Mouse (Mus musculus) mesoderm, embryonic 11.5 days (tissue): ENCODE measurements around the gene 4930447C04Rik.

Source experiments
- DNase-seq: peaks from one replicate; pipeline ENCODE4 v3.0.0-alpha.2; 2012; ENCODE audit warnings: low read depth, low spot score

The 4930447C04Rik gene

DNA sequence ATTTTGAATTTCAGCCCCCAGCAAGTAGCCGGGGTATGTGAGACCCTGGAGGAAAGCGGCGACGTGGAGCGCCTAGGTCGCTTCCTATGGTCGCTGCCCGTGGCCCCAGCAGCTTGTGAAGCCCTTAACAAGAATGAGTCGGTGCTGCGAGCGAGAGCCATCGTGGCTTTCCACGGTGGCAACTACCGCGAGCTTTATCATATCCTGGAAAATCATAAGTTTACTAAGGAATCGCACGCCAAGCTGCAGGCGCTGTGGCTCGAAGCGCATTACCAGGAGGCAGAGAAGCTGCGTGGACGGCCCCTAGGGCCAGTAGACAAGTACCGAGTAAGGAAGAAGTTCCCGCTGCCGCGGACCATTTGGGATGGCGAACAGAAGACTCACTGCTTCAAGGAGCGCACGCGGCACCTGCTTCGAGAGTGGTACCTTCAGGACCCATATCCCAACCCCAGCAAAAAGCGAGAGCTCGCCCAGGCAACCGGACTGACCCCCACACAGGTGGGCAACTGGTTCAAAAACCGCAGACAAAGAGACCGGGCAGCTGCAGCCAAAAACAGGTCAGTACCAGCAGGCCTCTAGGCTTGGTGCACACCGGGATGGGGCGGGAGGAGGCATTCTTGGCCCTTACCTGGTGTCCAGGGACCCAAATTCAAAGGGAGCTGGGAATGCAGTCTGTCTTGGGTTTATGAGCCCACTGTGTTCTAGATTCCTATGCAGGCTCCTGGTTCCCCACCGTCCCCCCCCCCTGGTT lies at the start of gene 4930447C04Rik:
Gene 4930447C04Rik (minus strand): TSS at position 704 of the 751 bp plus-strand sequence.
- peak; percentile 12 for DNase-seq

- DNase-seq, result no peak
These were observed 42.7 kb upstream of the 4930447C04Rik start for GRCm38 (mm10) chr12:72983071-72983857.

- no peak for DNase-seq
These were observed 42.0 kb upstream of the 4930447C04Rik start for GRCm38 (mm10) chr12:72982616-72983015.

DNA sequence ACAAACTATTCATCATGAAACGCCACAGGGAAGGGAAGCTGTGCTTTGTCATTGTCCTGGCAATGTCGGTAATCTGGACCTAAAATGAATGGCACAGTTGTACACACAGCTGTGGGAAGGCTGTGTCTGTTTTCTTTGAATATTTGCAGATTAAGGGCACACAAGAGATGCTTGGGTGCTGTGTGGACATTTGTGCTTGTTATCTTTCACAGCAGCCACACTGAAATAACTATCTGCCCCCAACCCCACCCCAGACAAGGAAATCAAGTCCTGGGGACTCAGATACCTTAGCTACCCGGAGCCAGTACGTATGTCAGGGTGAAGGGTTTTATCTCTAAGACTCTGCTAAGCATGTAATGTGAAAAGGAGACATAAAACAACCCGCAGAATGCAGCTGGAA lies 38.7 kb upstream of the 4930447C04Rik start:
- no peak for DNase-seq

- DNase-seq, result no peak
These were observed 37.3 kb upstream of the 4930447C04Rik start for GRCm38 (mm10) chr12:72977851-72978250.

- DNase-seq, result peak; percentile 86
These were observed 36.1 kb upstream of the 4930447C04Rik start for GRCm38 (mm10) chr12:72976718-72977117.

- no peak for DNase-seq
These were observed 35.6 kb upstream of the 4930447C04Rik start for GRCm38 (mm10) chr12:72976172-72976571.

GRCm38 (mm10) chr12:72973161-72973560 lies 32.6 kb upstream of the 4930447C04Rik start:
- peak; percentile 45 for DNase-seq

DNA sequence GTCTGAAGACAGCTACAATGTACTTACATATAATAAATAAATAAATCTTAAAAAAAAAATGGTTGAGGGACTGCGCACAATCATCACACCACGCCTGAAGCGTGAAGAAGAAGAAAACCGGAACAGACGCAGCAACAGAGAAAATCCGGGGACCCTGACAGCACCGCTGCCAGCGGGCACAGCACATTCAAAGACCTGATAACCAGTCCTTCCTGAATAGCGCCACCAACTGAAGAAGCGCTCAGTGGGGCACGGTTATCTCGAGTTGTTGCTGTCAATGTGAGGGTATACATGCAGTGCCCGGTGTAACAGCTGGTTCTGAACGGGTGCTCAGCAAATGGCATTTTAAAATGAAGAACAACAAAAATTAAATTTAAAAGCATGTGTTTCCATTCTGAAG lies 30.0 kb upstream of the 4930447C04Rik start:
- no peak for DNase-seq

GRCm38 (mm10) chr12:72967541-72967940 lies 27.0 kb upstream of the 4930447C04Rik start:
- DNase-seq, result no peak

DNA sequence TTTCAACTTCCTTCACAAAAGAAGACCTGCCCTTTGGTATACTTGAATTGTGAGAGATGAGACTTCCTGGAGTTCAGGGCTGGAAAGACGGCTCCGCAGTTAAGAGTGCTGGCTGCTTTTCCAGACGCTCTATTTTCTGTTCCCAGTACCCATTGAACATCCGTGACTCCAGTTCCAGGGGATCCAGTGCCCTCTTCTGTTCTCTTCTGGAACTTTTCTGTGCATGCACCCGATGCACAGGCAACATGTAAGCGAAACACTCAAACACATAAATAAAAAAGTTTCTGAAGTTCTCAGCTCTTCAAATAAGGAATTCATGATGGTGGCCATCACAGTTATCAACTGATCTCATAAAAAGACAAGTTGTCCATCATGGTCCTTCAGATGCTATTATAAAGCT lies 22.2 kb upstream of the 4930447C04Rik start:
- no peak for DNase-seq

GRCm38 (mm10) chr12:72958446-72958845 lies 17.9 kb upstream of the 4930447C04Rik start:
- DNase-seq, result no peak

DNA sequence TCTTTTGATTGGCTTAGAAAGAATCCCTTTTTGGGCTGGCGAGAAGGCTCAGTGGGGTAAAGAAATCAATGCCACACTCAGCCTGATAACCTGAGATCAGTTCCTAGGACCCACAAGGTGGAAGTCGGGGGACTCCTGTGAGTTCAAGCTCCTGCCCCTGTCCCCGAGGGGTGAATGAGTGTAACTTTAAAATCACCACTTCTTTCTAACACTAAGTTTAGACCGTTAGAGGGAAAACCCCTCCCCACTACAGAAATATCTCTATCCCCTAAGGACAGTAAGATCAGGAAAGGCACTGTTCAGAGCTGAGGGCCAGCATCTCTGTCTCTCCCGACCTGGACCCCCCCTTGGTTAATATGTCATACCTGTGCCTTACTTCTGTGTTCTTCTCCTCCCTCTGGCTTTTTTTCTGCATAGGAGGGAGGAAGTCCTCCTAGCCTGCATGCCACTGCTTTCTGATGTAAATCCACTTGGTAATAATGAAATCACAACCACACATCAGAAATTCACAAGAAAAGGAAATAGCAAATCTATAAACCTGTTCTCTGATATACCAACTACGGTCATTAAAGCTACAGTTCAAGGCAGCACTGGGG lies 17.4 kb upstream of the 4930447C04Rik start:
- DNase-seq, result no peak

DNA sequence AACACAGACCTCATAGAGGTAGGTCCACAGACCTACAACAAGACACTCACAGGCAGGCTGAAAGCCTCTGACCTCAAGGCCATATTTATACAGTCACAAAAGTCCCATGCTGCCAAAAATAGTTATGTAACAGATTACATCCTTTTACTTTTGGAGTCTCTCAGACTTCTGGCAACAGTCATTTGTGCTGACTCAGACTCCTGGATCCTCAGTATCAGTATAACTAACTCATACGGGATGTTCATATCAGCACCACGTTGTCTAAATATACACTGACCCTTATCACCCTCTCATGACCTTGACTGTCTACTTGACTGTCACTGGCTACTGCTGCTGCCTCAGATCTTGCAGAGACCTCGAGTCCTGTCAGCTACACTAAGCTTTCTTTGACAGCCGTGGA lies 14.3 kb upstream of the 4930447C04Rik start:
- DNase-seq, result no peak

DNA sequence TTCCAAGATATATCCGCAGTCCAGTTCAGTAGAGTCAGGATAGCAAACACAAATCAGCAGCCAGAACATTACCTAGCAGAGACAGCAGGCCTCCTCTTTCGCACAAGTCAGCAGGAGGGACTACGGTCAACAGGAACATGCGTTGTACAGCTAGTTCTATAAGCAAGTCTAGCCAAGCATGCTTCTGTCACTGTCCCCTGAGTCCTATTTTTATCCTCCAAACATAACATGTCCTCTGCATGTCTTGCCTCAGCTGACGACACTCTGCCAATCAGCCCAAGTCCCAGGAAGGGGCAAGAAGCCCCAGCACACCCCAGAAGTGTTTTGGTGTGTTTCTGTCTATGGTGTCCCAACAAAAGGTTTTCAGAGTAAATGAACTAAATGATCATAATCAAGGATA lies 13.3 kb upstream of the 4930447C04Rik start:
- no peak for DNase-seq

DNA sequence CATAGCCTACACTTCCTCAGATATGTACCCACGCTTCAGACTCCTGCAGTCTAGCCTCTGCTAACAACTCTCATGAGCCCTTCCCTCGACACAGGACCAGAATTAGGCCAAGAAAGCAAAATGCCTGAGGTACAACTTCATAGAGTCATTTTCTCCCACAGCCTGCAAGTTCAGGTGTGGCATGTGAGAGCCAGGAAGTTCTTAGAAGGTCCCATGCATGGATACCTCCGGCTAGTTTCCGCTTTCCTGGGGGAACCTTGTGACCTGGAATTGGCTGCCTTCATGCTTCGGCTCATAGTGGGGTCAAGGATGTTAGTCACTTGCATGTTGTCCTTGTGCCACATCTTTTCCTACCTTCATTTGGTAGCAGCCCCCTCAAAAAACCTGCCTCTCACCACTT lies 12.5 kb upstream of the 4930447C04Rik start:
- no peak for DNase-seq

- DNase-seq, result no peak
These were observed 6.8 kb upstream of the 4930447C04Rik start for GRCm38 (mm10) chr12:72947335-72947734.

GRCm38 (mm10) chr12:72946805-72947204 lies 6.2 kb upstream of the 4930447C04Rik start:
- DNase-seq, result peak; percentile 4

- DNase-seq, result peak; percentile 4
These were observed 5.5 kb upstream of the 4930447C04Rik start for GRCm38 (mm10) chr12:72946064-72946395.

DNA sequence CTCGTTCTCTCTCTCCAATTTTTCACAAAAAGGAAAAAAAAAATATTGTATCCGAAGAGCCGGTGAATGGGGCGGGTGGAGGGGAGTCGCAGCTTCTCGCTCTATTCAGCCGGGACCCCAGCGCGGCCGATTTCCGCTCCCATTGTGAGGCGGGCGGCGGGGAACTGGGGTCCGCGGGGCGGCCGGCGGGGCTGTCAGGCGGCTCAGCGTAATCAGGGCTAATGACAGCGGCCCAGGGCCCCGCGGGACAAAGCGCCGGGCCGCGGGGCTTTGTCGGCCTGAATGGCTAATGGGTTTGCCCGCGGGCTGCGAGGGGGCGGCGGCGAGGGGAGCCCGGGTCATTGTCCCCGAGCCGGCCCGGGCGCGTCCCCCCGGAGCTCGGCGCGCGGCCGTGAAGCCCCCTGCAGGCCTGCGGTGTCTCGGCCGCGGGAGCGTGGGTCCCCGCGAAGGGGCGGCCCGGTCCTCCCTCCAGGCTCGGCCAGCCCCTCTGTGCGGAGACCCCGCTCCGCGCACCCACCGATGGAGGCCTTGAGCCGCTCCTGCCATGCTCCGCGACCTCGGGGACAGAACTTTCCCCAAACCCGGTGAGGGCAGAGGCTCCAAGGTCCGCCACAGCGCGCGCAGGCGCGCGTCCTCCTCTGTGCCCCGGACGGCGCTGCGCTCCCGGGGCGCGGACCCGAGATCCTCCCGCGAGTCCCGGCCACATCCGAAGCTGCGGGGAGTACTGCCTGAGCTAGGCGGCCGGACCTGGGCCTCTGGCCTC lies 4.9 kb upstream of the 4930447C04Rik start:
- DNase-seq, result peak; percentile 43

- peak; percentile 23 for DNase-seq
These were observed 4.0 kb upstream of the 4930447C04Rik start for GRCm38 (mm10) chr12:72944411-72945225.
